17 mouse cellular contexts compared by ENCODE assay signal in genomic region chr11:74843761-74844160, GRCm38 (mm10). TPM values are rescaled to one million over a fixed set of nuclear protein-coding genes. Genes with fewer than 3 reads are reported as not detected.
DNase-seq lines count a peak whose midpoint lies in the region; ATAC-seq and TF ChIP-seq lines count a peak whose summit lies in the region.
"Had no signal": no experiment of that assay in that cellular context is flagged by ENCODE, and none has a peak within 500 bp of the region (broad histone marks: within the 10 kb centered on the region; RNA-seq: fewer than 3 reads in every experiment).

No protein-coding gene starts in this region.

- no peak for ATAC-seq in heart, postnatal 0 days (ENCODE audit: insufficient read depth, low read depth)
- ATAC-seq in lung, embryonic 16.5 days (ENCODE audit: low read depth): no peak
- ATAC-seq in limb, embryonic 14.5 days (ENCODE audit: low FRiP score, low read depth): no peak
- ATAC-seq: activated CD4-positive, CD25-positive, alpha-beta regulatory T cell, adult 4 months; intestine, postnatal 0 days; Patski had no signal

- TF ChIP-seq EP300 in heart, postnatal 0 days (IDR thresholded peaks at IDR 0.05; ENCODE audit: low read depth): no peak

- H3K4me3 ChIP-seq in gastrocnemius, adult 2 months: no peak overlapping the region
- H3K4me3 ChIP-seq in heart, postnatal 0 days (ENCODE audit: low read depth, low read length): no peak overlapping the region
- no peak overlapping the region for H3K4me3 ChIP-seq in lung, embryonic 16.5 days (ENCODE audit: low read length)
- H3K4me3 ChIP-seq in lung, adult 2 months (replicated peaks; ENCODE audit: extremely low read depth, low read depth, low read length): no peak overlapping the region
- H3K4me3 ChIP-seq in limb, embryonic 14.5 days (replicated peaks; ENCODE audit: low read length): no peak overlapping the region
- H3K4me3 ChIP-seq: lung, embryonic 15.5 days had no signal

- no peak for DNase-seq in gastrocnemius, adult 2 months
- DNase-seq in gastrocnemius, adult 8-10 months (ENCODE audit: low spot score in 2 of 2): no peak
- DNase-seq in heart, postnatal 0 days (ENCODE audit: low spot score): no peak
- DNase-seq in heart, postnatal 36 days: no peak
- DNase-seq in lung, adult 2 months: no peak
- DNase-seq in limb, embryonic 14.5 days (ENCODE audit: low spot score): no peak
- DNase-seq in retina, embryonic 14.5 days (ENCODE audit: low spot score): no peak
- DNase-seq: adrenal gland, postnatal 25 days; gastrocnemius, postnatal 14 days; midbrain, embryonic 14.5 days; spleen, adult 18-20 months; thymus, postnatal 14 days had no signal

- peaks cover 18% of the 10 kb centered on the region for H3K36me3 ChIP-seq in heart, postnatal 0 days (replicated peaks; ENCODE audit: control insufficient read depth, insufficient read depth, low read length)
- peaks cover 6% of the 10 kb centered on the region; the same call in 1 of the 2 replicates for H3K36me3 ChIP-seq in lung, embryonic 16.5 days (ENCODE audit: control insufficient read depth, insufficient read depth, low read length)
- H3K36me3 ChIP-seq in limb, embryonic 14.5 days (ENCODE audit: control insufficient read depth, insufficient read depth, low read length): peaks cover 47% of the 10 kb centered on the region

- peaks cover 3% of the 10 kb centered on the region; the same call in 1 of the 2 replicates for H3K9me3 ChIP-seq in heart, postnatal 0 days (replicated peaks; ENCODE audit: control insufficient read depth, low read length)
- H3K9me3 ChIP-seq in lung, embryonic 16.5 days (ENCODE audit: control insufficient read depth, low read length): 0 out of 2 replicates have a peak, but pooled peaks cover 3% of the 10 kb centered on the region
- peaks cover 4% of the 10 kb centered on the region; the same call in 1 of the 2 replicates for H3K9me3 ChIP-seq in limb, embryonic 14.5 days (ENCODE audit: control insufficient read depth, low read length)
- H3K9me3 ChIP-seq: lung, embryonic 15.5 days had no signal

- H3K27me3 ChIP-seq in heart, postnatal 0 days (ENCODE audit: control insufficient read depth, insufficient read depth, low read length): no peaks in the 10 kb centered on the region
- no peaks in the 10 kb centered on the region for H3K27me3 ChIP-seq in lung, embryonic 16.5 days (ENCODE audit: control insufficient read depth, insufficient read depth, low read depth, low read length)
- no peaks in the 10 kb centered on the region for H3K27me3 ChIP-seq in limb, embryonic 14.5 days (ENCODE audit: control insufficient read depth, insufficient read depth, low read length)
- H3K27me3 ChIP-seq: lung, embryonic 15.5 days; Patski had no signal

- 62% methylated on average over 5 of the region's 5 CpGs for WGBS in heart, postnatal 0 days
- WGBS in lung, embryonic 16.5 days: 58% methylated on average over 5 of the region's 5 CpGs
- WGBS in lung, adult 2 months: 55% methylated on average over 5 of the region's 5 CpGs
- WGBS in limb, embryonic 14.5 days: 41% methylated on average over 5 of the region's 5 CpGs

- no peak for TF ChIP-seq POLR2A in lung, adult 2 months (IDR thresholded peaks at IDR 0.05; ENCODE audit: borderline replicate concordance, extremely low read depth, low read depth, low read length)
- no peak for TF ChIP-seq POLR2A in limb, embryonic 14.5 days (IDR thresholded peaks at IDR 0.05; ENCODE audit: borderline replicate concordance, extremely low read depth, insufficient read depth, insufficient read length)

- intact Hi-C loops in gastrocnemius, adult 2 months (cut with DNase I): loop anchor here (10.0 kb wide), 1 partner anchor 119 kb away; the partner anchor contains the start of gene Pafah1b1
- intact Hi-C loops in heart, postnatal 36 days (cut with DNase I): no loop called here

- H3K27ac ChIP-seq in gastrocnemius, adult 2 months: peak overlapping the region; percentile 65
- peak overlapping the region; percentile 35 for H3K27ac ChIP-seq in heart, postnatal 0 days (ENCODE audit: low read depth)
- H3K27ac ChIP-seq in lung, embryonic 16.5 days (ENCODE audit: low read length): peak overlapping the region; percentile 33; the same call in 1 of the 2 replicates
- no peak overlapping the region for H3K27ac ChIP-seq in limb, embryonic 14.5 days (replicated peaks; ENCODE audit: low read depth, low read length)
- H3K27ac ChIP-seq: lung, embryonic 15.5 days had no signal

- peaks cover 39% of the 10 kb centered on the region for H3K4me1 ChIP-seq in heart, postnatal 0 days (ENCODE audit: control insufficient read depth, insufficient read depth)
- peaks cover 23% of the 10 kb centered on the region for H3K4me1 ChIP-seq in lung, embryonic 16.5 days (replicated peaks; ENCODE audit: control insufficient read depth, insufficient read depth, low read length)
- peaks cover 2% of the 10 kb centered on the region for H3K4me1 ChIP-seq in lung, adult 2 months (ENCODE audit: control insufficient read depth, insufficient read depth, low read length)
- 0 out of 2 replicates have a peak, but pooled peaks cover 7% of the 10 kb centered on the region for H3K4me1 ChIP-seq in limb, embryonic 14.5 days (ENCODE audit: control insufficient read depth, insufficient read depth, low read length)

- H3K4me2 ChIP-seq in heart, postnatal 0 days (ENCODE audit: low read depth, low read length): no peak overlapping the region
- H3K4me2 ChIP-seq in lung, embryonic 16.5 days (ENCODE audit: low read depth, low read length): no peak overlapping the region
- H3K4me2 ChIP-seq in limb, embryonic 14.5 days (replicated peaks; ENCODE audit: low read depth, low read length, severe bottlenecking): no peak overlapping the region
- H3K4me2 ChIP-seq: lung, embryonic 15.5 days had no signal

- H3K9ac ChIP-seq in heart, postnatal 0 days (replicated peaks; ENCODE audit: low read depth, low read length): no peak overlapping the region
- no peak overlapping the region for H3K9ac ChIP-seq in lung, embryonic 16.5 days (ENCODE audit: low read length)
- H3K9ac ChIP-seq in limb, embryonic 14.5 days (ENCODE audit: low read depth, low read length, severe bottlenecking): peak overlapping the region; percentile 21; the same call in 1 of the 2 replicates
- H3K9ac ChIP-seq: lung, embryonic 15.5 days had no signal

- no peak for TF ChIP-seq CTCF in gastrocnemius, adult 2 months (IDR thresholded peaks at IDR 0.05)
- no peak for TF ChIP-seq CTCF in heart, postnatal 0 days (IDR thresholded peaks at IDR 0.05; ENCODE audit: low read depth)
- no peak for TF ChIP-seq CTCF in lung, adult 2 months (IDR thresholded peaks at IDR 0.05; ENCODE audit: insufficient read depth, low read length)

RNA-seq across cellular contexts. Expression of gene Mnt, which starts 13.0 kb away (rescaled TPM):
- 10 to 100 TPM in 1 of 2 experiments, 1 to 10 TPM in 1; 6.1 to 11.6 TPM for total RNA-seq in gastrocnemius, adult 2 months (2021)
- total RNA-seq in gastrocnemius, adult 8-10 months (2022): 10 to 100 TPM in 1 of 4 experiments, 1 to 10 TPM in 3; 5.8 to 11.7 (median 7.8) TPM
- 9.0 TPM in 2 replicates for total RNA-seq in heart, postnatal 0 days (2014; rRNA removed; ENCODE audit: low replicate concordance)
- 1.8 and 2.3 TPM in 2 replicates for polyA plus RNA-seq in heart, postnatal 0 days (2015; fragmentation: Nextera tagmentation; extraction: Ambion mirVana)
- total RNA-seq in heart, postnatal 36 days (2021): 10 to 100 TPM; 11.4 to 11.9 TPM
- polyA plus RNA-seq in lung, embryonic 16.5 days (2015; fragmentation: Nextera tagmentation; extraction: Ambion mirVana): 3.0 and 3.1 TPM in 2 replicates
- 21.3 and 22.2 TPM in 2 replicates for polyA plus RNA-seq in lung, adult 2 months (2012; rRNA removed)
- polyA plus RNA-seq in limb, embryonic 14.5 days (2012; rRNA removed): 17.9 and 25.0 TPM in 2 replicates
- polyA plus RNA-seq in limb, embryonic 14.5 days (2014; fragmentation: Nextera tagmentation; extraction: Ambion mirVana): 6.0 and 7.1 TPM in 2 replicates

RNA-seq across cellular contexts. Expression of gene Sgsm2, which starts 53.1 kb away (rescaled TPM):
- total RNA-seq in gastrocnemius, adult 2 months (2021): 1 to 10 TPM; 2.1 TPM
- 1 to 10 TPM; 1.3 to 2.0 (median 1.7) TPM for total RNA-seq in gastrocnemius, adult 8-10 months (2022)
- total RNA-seq in heart, postnatal 0 days (2014; rRNA removed; ENCODE audit: low replicate concordance): 9.2 and 11.7 TPM in 2 replicates
- polyA plus RNA-seq in heart, postnatal 0 days (2015; fragmentation: Nextera tagmentation; extraction: Ambion mirVana): 2.3 and 2.5 TPM in 2 replicates
- total RNA-seq in heart, postnatal 36 days (2021): 1 to 10 TPM; 6.1 to 6.2 TPM
- polyA plus RNA-seq in lung, embryonic 16.5 days (2015; fragmentation: Nextera tagmentation; extraction: Ambion mirVana): 3.4 and 4.2 TPM in 2 replicates
- 19.3 and 22.1 TPM in 2 replicates for polyA plus RNA-seq in lung, adult 2 months (2012; rRNA removed)
- polyA plus RNA-seq in limb, embryonic 14.5 days (2012; rRNA removed): 18.2 and 21.2 TPM in 2 replicates
- 6.5 and 7.1 TPM in 2 replicates for polyA plus RNA-seq in limb, embryonic 14.5 days (2014; fragmentation: Nextera tagmentation; extraction: Ambion mirVana)

RNA-seq across cellular contexts. Expression of gene Tsr1, which starts 54.1 kb away (rescaled TPM):
- total RNA-seq in gastrocnemius, adult 2 months (2021): 10 to 100 TPM; 24.7 to 28.9 TPM
- 10 to 100 TPM; 26.3 to 39.2 (median 28.2) TPM for total RNA-seq in gastrocnemius, adult 8-10 months (2022)
- 17.5 and 20.9 TPM in 2 replicates for total RNA-seq in heart, postnatal 0 days (2014; rRNA removed; ENCODE audit: low replicate concordance)
- 11.2 and 13.3 TPM in 2 replicates for polyA plus RNA-seq in heart, postnatal 0 days (2015; fragmentation: Nextera tagmentation; extraction: Ambion mirVana)
- total RNA-seq in heart, postnatal 36 days (2021): 10 to 100 TPM; 19.7 to 20.2 TPM
- 32.3 and 34.3 TPM in 2 replicates for polyA plus RNA-seq in lung, embryonic 16.5 days (2015; fragmentation: Nextera tagmentation; extraction: Ambion mirVana)
- polyA plus RNA-seq in lung, adult 2 months (2012; rRNA removed): 7.1 and 7.5 TPM in 2 replicates
- 31.3 and 37.0 TPM in 2 replicates for polyA plus RNA-seq in limb, embryonic 14.5 days (2012; rRNA removed)
- 49.6 and 50.0 TPM in 2 replicates for polyA plus RNA-seq in limb, embryonic 14.5 days (2014; fragmentation: Nextera tagmentation; extraction: Ambion mirVana)
